Mouse (Mus musculus) lung, embryonic 14.5 days (tissue): ENCODE data around the gene Fgfr1op. TPM values are rescaled to one million over a fixed set of nuclear protein-coding genes. Genes with fewer than 3 reads are reported as not detected.
A peak's percentile ranks its signal among the peaks of the same experiment; 100 is the strongest.
"Not testable (repeated sequence)": the region's sequence is repeated elsewhere in the genome, so short reads cannot be mapped to it uniquely, and the experiment has no call there.

Experiments used
- ATAC-seq: fragments of 200-750 bp; cut with Nextera tagmentation; 2 replicates; pipeline ENCODE4 v1.8.0; 2017; ENCODE audit warnings: mild to moderate bottlenecking, moderate TSS enrichment, moderate library complexity; ENCODE audit not compliant: insufficient read depth
- DNase-seq: peaks from one replicate; pipeline ENCODE4 v3.0.0-alpha.2; 2015
- H3K27ac ChIP-seq: fragments of 300-500 bp; sonication (generic); 2 replicates; pipeline ENCODE4 v1.5.1; 2014; ENCODE audit warnings: low read depth, mild to moderate bottlenecking, moderate library complexity
- H3K27me3 ChIP-seq: fragments of 300-500 bp; sonication (generic); 2 replicates; pipeline ENCODE4 v1.6.1; 2014; ENCODE audit warnings: low read length, control low read depth; ENCODE audit not compliant: insufficient read depth
- H3K36me3 ChIP-seq: fragments of 300-500 bp; sonication (generic); 2 replicates; pipeline ENCODE4 v1.6.1; 2014; ENCODE audit warnings: control low read depth; ENCODE audit not compliant: insufficient read depth
- H3K4me1 ChIP-seq: fragments of 300-500 bp; sonication (generic); 2 replicates; pipeline ENCODE4 v1.6.1; 2014; ENCODE audit warnings: antibody characterized with exemption, control low read depth; ENCODE audit not compliant: insufficient read depth
- H3K4me2 ChIP-seq: fragments of 300-500 bp; sonication (generic); 2 replicates; pipeline ENCODE4 v1.6.1; 2014; ENCODE audit warnings: mild to moderate bottlenecking
- H3K4me3 ChIP-seq: fragments of 300-500 bp; sonication (generic); 2 replicates; pipeline ENCODE4 v1.5.1; 2014; ENCODE audit warnings: low read depth, low read length
- H3K9ac ChIP-seq: fragments of 300-500 bp; sonication (generic); 2 replicates; pipeline ENCODE4 v1.6.1; 2014
- H3K9me3 ChIP-seq: fragments of 300-500 bp; sonication (generic); 2 replicates; pipeline ENCODE4 v1.6.1; 2016; ENCODE audit warnings: low read depth, low read length, control low read depth
- CTCF ChIP-seq: IDR thresholded peaks from 2 replicates; pipeline ENCODE4 v1.5.1; 2016; ENCODE audit warnings: antibody characterized with exemption, low read depth
- WGBS: fragments of 180-500 bp; shearing (Covaris S2); extraction: QIAGEN DNeasy Blood & Tissue Kit; methylation state at CpG from one replicate; pipeline ENCODE4 v1.1.7; 2014; 5-methylcytosine and 5-hydroxymethylcytosine counted together
- polyA plus RNA-seq: library from polyadenylated mRNA; unstranded; fragments of >200 nt; fragmentation: Nextera tagmentation; extraction: Ambion mirVana; gene quantifications from 2 replicates; pipeline ENCODE4 v1.2.1, GENCODE M21; 2014

Gene Fgfr1op
- polyA plus RNA-seq, 1 experiment from 2014 or later = 40.7 TPM

DNA sequence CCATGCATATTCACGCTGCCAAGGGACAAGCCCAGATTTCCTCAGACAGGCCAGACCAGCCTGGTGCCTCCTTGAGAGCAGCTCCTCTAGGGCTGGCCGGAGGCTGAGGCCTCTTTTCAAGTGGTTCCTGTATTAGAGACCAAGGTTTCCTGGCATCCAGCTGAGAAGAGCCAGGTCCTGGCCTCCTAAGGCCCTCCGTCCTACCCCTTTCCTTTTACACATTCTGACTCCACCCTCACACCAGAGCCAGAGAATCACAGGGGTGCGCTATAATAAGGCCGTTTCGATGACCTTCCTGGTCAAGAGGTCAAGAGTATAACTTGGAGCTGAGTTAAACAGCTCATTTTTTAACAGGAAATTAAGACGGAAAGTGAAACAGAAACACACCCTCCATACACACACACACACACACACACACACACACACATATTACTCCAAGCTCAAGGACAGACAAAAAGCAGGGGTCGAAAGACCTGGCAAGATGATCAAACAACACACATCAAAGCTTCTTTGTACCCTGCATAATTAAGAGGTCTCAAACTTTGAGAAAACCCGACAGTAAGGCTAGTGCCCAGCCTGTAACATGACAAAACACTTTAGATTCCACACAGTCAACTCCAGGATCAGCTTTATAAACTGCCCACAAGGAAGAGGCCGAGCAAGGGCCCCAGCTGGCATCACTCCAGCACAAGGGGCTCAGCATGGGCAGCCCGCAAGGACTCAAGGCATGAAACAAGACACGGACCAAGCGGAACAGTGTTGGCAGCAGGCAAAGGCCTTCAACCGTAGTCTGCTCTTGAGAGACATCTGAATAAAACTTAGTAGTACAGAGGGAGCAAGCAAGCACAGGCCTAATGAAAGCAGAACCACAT, 21.3 kb upstream of the Fgfr1op start:
- not testable (repeated sequence) for H3K27me3 ChIP-seq, H3K36me3 ChIP-seq, H3K9ac ChIP-seq, ATAC-seq, H3K9me3 ChIP-seq, H3K27ac ChIP-seq, H3K4me1 ChIP-seq, H3K4me3 ChIP-seq, H3K4me2 ChIP-seq
- 29% methylated on average over 13 of the region's 14 CpGs for WGBS
- DNase-seq = peak; percentile 18

DNA sequence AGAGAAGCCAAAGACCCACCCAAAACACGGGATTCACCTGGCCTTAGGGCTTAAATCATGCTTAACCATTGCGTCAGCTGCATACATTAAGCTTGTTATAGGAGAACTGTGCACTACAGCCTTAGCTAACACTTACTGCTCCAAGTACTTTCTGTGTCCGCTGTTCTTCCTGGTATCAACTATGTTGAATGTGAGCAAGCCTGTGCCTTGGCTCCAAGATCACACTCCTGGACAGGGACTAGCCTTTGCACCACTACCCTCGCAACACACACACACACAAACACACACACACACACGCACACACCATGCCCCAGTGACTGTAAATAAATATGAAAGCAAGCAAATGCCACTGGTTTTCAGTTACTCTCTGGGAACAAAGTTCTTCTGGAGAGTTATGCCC, 18.4 kb upstream of the Fgfr1op start:
- 8% methylated on average over 5 of the region's 5 CpGs for WGBS
- H3K4me1 ChIP-seq, H3K9me3 ChIP-seq, H3K27me3 ChIP-seq, H3K36me3 ChIP-seq, H3K27ac ChIP-seq: not testable (repeated sequence)
- DNase-seq (peak; percentile 16), ATAC-seq (peak; percentile 4; the same call in 1 of the 2 replicates)
- Histone ChIP-seq H3K4me2 (peak overlapping the region; percentile 55), H3K9ac (peak overlapping the region; percentile 66), H3K4me3 (peak overlapping the region; percentile 49)

DNA sequence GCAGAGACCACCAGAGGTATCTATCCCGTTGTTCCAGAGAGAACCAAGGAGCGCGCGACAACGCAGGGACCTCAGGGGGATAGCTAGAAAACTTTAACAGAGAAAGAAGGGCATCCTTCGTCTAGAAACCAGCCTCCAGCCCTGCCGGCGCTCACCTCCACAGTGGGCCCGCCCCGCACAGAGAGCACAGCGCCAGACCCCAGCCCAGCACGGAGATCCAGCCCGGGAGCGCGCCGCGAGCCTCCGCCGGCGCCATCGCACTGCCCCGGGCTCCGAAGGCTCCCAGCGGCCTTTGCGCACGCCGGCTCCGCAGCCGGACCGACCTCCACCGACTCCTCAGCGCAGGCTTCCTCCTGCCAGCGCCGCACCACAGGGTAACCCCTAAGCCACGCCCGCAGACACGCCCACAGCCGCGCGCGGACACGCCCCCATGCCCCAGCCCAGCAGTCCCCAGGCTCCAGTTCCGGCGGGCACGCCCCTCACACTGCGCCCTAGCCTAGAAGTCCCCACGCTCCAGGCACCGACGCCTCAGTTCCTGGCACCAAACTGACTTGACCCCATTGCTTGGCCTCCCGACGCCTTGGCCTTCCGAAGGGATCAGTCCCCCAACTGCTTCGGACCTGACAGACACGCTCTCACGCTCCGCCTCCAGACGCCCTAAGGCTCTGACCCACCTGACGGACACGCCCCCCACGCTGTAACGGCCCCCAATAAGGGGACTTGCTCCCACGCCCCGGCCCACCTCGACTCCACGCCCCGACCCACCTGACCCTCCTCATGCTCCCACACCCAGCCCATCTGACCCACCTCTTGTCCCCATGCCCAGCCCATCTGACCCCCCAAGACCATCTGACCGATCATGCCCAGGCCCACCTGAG, 17.6 kb upstream of the Fgfr1op start, which contains the start of the genes Gm49673 and Rnaset2a:
Gm49673 (minus strand) TSS at position 350 of the 878 bp plus-strand sequence.
Rnaset2a (minus strand) TSS at position 659 of the 878 bp plus-strand sequence.
- H3K36me3 ChIP-seq, H3K27me3 ChIP-seq, H3K27ac ChIP-seq, H3K9me3 ChIP-seq, H3K4me1 ChIP-seq: not testable (repeated sequence)
- peak; percentile 29 for DNase-seq
- Histone ChIP-seq H3K4me3 (peak within 1 kb of the TSS; percentile 49), H3K4me2 (peak within 1 kb of the TSS; percentile 55), H3K9ac (peak within 1 kb of the TSS; percentile 66)
- ATAC-seq = peak; percentile 99
- under 1% methylated on average over 46 of the region's 67 CpGs for WGBS

DNA sequence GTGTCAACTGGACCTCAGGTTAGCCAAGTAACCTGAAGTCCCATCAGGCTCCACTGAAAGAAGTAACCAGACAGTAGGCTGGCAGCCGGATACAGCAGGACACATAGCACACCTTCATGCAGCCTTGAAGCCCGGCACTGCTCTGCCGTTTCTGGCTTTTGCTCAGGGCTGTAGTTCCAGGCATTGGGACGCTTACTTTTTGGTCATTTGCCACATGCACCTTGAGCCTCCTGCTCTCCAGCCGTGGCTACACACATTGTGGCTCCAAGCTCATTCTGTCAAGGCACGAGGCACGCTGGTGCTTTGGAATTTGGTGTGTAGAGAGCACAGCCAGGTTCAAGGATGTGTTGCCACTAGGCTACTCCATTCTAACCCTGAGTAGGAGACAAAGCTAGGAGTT, 10.3 kb upstream of the Fgfr1op start:
- 80% methylated on average over 7 of the region's 7 CpGs for WGBS
- not testable (repeated sequence) for H3K36me3 ChIP-seq, DNase-seq, ATAC-seq, H3K4me2 ChIP-seq, H3K9ac ChIP-seq, H3K27me3 ChIP-seq, H3K9me3 ChIP-seq, H3K4me3 ChIP-seq, H3K4me1 ChIP-seq, H3K27ac ChIP-seq

DNA sequence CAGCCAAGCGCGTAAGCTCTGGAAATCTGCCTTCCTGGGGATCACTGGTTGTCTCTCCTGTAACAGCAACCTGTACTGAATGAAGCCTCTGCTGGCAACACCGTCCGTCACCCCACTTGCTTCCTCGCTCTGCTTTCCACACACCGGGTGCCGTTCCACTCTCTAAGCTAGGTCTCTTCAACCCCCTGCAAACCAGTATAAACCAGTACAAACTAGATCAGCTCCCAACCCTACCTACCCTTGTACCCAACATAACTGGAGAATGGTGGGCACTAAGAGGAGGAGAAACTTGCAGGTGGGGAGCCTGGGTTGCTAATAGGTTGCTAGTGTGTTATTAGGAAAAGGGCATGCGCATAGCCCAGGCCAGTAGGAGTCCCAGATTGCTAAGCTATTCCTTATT, 9.3 kb upstream of the Fgfr1op start:
- H3K4me2 ChIP-seq, H3K27me3 ChIP-seq, H3K36me3 ChIP-seq, ATAC-seq, H3K9me3 ChIP-seq, DNase-seq, H3K9ac ChIP-seq, H3K27ac ChIP-seq, H3K4me1 ChIP-seq, H3K4me3 ChIP-seq: not testable (repeated sequence)
- no CpG with 5 or more reads among the region's 8 CpGs for WGBS

DNA sequence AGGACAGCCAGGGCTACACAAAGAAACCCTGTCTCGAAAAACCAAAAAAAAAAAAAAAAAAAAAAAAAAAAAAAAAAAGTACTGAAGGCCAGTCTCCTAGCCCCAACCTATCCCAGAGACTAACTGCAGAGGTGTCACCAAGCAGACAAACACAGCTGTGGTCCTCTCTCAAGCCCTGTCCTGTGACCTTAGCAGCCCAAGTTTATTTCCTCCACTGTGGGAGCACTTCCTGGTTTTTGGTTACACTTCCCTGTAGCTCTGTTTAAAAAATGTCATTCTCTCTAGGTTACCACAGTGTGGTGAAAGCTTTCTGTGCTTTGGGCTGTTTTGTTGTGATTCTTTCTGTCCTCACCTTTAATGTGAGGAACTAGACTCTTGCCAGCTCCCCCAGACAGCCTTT, 6.7 kb upstream of the Fgfr1op start:
- H3K36me3 ChIP-seq, ATAC-seq, H3K4me3 ChIP-seq, H3K27ac ChIP-seq, H3K4me2 ChIP-seq, H3K4me1 ChIP-seq, H3K27me3 ChIP-seq, H3K9ac ChIP-seq, H3K9me3 ChIP-seq, DNase-seq: not testable (repeated sequence)
- WGBS = no CpG with 5 or more reads among the region's 1 CpGs

DNA sequence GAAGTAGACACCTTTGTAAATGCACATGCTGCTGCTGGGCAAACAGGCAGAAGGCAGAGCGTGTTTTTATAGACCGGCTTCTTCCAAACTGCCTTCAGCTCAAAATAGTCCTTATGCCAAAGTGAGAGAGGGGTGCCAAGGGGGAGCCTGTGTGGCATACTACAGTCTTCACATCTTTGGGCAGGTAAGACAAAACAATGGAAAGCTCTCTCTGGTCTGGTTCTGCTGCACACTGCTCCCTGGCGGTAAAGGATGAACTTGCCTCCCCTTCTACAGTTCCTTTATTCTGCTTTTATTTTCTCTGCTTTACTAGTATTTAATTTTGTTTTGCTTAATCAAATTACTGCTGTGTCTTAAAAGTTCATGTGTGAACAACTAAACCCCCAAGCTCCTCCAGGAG, 4.3 kb upstream of the Fgfr1op start:
- not testable (repeated sequence) for H3K9me3 ChIP-seq, H3K4me1 ChIP-seq, H3K4me3 ChIP-seq, H3K27ac ChIP-seq, H3K36me3 ChIP-seq, H3K4me2 ChIP-seq, ATAC-seq, H3K27me3 ChIP-seq, H3K9ac ChIP-seq
- WGBS = 0% methylated on average over 1 of the region's 3 CpGs
- TF ChIP-seq CTCF = peak; percentile 48
- DNase-seq = peak; percentile 18

DNA sequence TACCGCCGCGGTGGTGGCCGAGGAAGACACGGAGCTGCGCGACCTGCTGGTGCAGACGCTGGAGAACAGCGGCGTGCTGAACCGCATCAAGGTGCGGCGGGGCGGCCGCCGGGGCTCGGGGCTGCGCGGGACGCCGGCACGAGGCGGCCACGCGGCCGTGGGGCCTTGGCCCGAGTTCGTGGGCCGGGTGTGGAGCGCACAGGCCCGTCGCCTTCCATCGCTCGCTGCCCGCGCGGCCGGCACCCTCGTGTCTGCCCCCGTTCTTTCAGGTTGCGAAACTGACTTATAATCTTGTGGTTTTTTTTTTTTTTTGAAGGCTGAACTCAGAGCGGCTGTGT, 276 bp downstream of the Fgfr1op start:
- not testable (repeated sequence) for ATAC-seq, H3K9me3 ChIP-seq, H3K4me1 ChIP-seq, DNase-seq, H3K27ac ChIP-seq, H3K27me3 ChIP-seq
- Histone ChIP-seq H3K9ac (peak overlapping the region; percentile 49), H3K4me2 (peak overlapping the region; percentile 43), H3K36me3 (peaks cover 17% of the 10 kb centered on the region), H3K4me3 (peak overlapping the region; percentile 47)
- WGBS = under 1% methylated on average over 38 of the region's 42 CpGs

DNA sequence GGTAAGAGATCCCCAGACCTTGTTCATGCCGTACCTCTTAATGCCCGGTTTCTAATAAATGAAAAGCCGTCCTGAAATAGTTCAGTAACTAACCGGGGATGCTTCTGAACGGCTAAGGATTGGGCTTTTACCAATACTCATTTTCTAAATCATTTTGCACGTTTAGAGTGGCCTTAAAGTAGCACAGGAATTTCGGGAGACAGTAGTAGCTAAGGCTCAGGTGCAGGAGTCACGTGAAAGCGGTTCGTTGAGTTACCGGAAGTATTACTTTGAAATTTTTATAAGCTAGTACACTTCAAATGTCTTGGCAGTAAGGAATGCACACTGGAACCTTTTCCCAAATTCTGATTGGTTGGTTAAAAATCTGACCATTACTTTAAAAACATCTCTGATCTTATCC, 676 bp downstream of the Fgfr1op start:
- under 1% methylated on average over 11 of the region's 11 CpGs for WGBS

DNA sequence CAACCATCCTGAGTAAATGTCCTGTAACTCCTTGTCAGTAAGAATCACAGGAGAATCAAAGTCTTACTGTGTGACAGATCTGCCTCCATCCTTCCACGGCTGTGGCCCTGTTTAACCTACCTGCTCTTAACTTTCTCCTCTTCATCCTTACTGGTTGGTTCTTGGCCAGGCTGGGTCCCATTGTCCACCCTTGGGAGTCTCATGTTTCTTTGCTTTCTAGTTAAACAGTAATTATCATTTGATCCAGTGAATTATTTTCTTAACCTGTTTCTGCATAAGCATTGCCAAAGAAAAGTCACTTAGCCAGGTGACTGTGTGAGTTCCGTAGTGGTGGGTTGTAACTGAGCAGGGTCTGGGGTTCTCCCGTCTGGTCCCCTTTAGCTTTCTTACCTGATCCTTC, 1.2 kb downstream of the Fgfr1op start:
- not testable (repeated sequence) for H3K9me3 ChIP-seq, H3K9ac ChIP-seq, H3K27ac ChIP-seq, H3K4me1 ChIP-seq, ATAC-seq, DNase-seq, H3K27me3 ChIP-seq
- H3K36me3 ChIP-seq = peaks cover 24% of the 10 kb centered on the region
- peak overlapping the region; percentile 43 for H3K4me2 ChIP-seq
- 41% methylated on average over 2 of the region's 3 CpGs for WGBS
- peak overlapping the region; percentile 47 for H3K4me3 ChIP-seq

More for the DNA sequence above, 676 bp downstream of the Fgfr1op start:
- not testable (repeated sequence) for ATAC-seq, H3K27me3 ChIP-seq, H3K9me3 ChIP-seq, H3K4me1 ChIP-seq, H3K27ac ChIP-seq, H3K9ac ChIP-seq, DNase-seq
- H3K4me2 ChIP-seq = peak overlapping the region; percentile 43
- H3K36me3 ChIP-seq = peaks cover 21% of the 10 kb centered on the region
- H3K4me3 ChIP-seq = peak overlapping the region; percentile 47
